Mouse (Mus musculus): ENCODE results near the gene Iqcf4. TPM values are rescaled to one million over a fixed set of nuclear protein-coding genes. Genes with fewer than 3 reads are reported as not detected.

The Iqcf4 gene
- polyA plus RNA-seq, 1 experiment = not detected

DNA sequence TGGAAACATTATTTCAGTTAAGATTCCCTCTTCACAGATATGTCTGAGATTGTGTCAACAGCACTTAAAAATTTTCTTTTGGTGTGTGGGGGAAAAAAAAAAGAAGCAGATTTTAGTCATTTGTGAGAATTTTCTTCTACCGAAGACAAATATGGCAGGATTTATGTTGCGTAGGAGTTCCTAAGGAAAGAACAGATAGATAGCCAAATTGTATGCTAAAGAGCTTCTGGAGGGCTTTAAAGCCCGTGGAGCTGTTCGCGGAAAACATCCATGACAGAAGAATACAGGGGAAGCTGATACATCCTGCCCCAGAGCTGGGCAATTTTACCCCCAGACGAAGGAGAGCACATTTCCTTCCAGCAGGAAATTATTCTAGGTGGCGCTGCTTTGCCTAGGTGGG, 9.2 kb upstream of the Iqcf4 start:
- no peaks in the 10 kb centered on the region for H3K27me3 ChIP-seq (ENCODE audit: control insufficient read depth, insufficient read depth, low read length, poor library complexity, severe bottlenecking)
- no peak overlapping the region for H3K9ac ChIP-seq (ENCODE audit: low read depth, poor library complexity, severe bottlenecking)
- H3K4me3 ChIP-seq (ENCODE audit: low read depth, low read length) = no peak overlapping the region
- TF ChIP-seq EP300 (IDR thresholded peaks at IDR 0.05; ENCODE audit: insufficient read depth, low read depth, low read length) (no peak), POLR2A (IDR thresholded peaks at IDR 0.05; ENCODE audit: insufficient read depth, low read length) (no peak), CTCF (IDR thresholded peaks at IDR 0.05; ENCODE audit: low read depth, low read length) (peak; percentile 16)
- no peaks in the 10 kb centered on the region for H3K36me3 ChIP-seq (ENCODE audit: control insufficient read depth, insufficient read depth, low read length, poor library complexity, severe bottlenecking)
- H3K27ac ChIP-seq (ENCODE audit: insufficient read depth, low read length) = no peak overlapping the region
- H3K4me1 ChIP-seq (ENCODE audit: control insufficient read depth, insufficient read depth, low read length) = no peaks in the 10 kb centered on the region
- 0 out of 2 replicates have a peak, but pooled peaks cover 3% of the 10 kb centered on the region for H3K9me3 ChIP-seq (replicated peaks; ENCODE audit: control insufficient read depth, insufficient read depth, low read length, poor library complexity, severe bottlenecking)

- no peak overlapping the region for H3K9ac ChIP-seq (ENCODE audit: low read depth, poor library complexity, severe bottlenecking)
- TF ChIP-seq CTCF (IDR thresholded peaks at IDR 0.05; ENCODE audit: low read depth, low read length) = no peak
- TF ChIP-seq EP300 (IDR thresholded peaks at IDR 0.05; ENCODE audit: insufficient read depth, low read depth, low read length) = no peak
- no peak for TF ChIP-seq POLR2A (IDR thresholded peaks at IDR 0.05; ENCODE audit: insufficient read depth, low read length)
Measured at GRCm38 (mm10) chr9:106576112-106576511, 5.3 kb upstream of the Iqcf4 start.

DNA sequence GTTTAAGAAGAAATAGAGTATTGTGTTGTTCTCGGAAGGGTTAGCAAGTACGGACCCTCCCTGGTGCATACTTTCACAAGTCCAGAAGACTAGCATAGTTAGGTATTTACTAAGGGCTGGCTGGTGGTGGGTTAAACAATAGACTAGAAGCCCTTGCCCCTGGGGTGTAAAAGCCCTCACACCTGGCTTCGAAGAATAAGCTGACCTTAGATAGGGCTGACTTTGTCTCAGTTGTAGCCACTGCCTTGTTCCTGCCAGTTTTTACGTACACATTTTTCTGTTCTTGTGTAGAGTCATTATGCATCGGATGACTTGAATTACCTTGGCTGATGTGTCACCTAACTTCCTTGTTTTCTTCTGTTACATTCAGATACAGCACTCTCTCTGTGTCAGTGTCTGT, 2.6 kb upstream of the Iqcf4 start:
- Histone ChIP-seq H3K9ac (ENCODE audit: low read depth, poor library complexity, severe bottlenecking) (no peak overlapping the region), H3K4me3 (ENCODE audit: low read depth, low read length) (no peak overlapping the region), H3K9me3 (replicated peaks; ENCODE audit: control insufficient read depth, insufficient read depth, low read length, poor library complexity, severe bottlenecking) (no peaks in the 10 kb centered on the region; the same call in 1 of the 2 replicates), H3K27me3 (ENCODE audit: control insufficient read depth, insufficient read depth, low read length, poor library complexity, severe bottlenecking) (no peaks in the 10 kb centered on the region), H3K36me3 (ENCODE audit: control insufficient read depth, insufficient read depth, low read length, poor library complexity, severe bottlenecking) (no peaks in the 10 kb centered on the region), H3K4me1 (ENCODE audit: control insufficient read depth, insufficient read depth, low read length) (no peaks in the 10 kb centered on the region), H3K27ac (ENCODE audit: insufficient read depth, low read length) (no peak overlapping the region)
- no peak for TF ChIP-seq CTCF (IDR thresholded peaks at IDR 0.05; ENCODE audit: low read depth, low read length)
- no peak for TF ChIP-seq EP300 (IDR thresholded peaks at IDR 0.05; ENCODE audit: insufficient read depth, low read depth, low read length)
- TF ChIP-seq POLR2A (IDR thresholded peaks at IDR 0.05; ENCODE audit: insufficient read depth, low read length) = no peak

More at GRCm38 (mm10) chr9:106576112-106576511, 5.3 kb upstream of the Iqcf4 start:
- H3K27ac ChIP-seq (ENCODE audit: insufficient read depth, low read length) = no peak overlapping the region
- H3K27me3 ChIP-seq (ENCODE audit: control insufficient read depth, insufficient read depth, low read length, poor library complexity, severe bottlenecking) = no peaks in the 10 kb centered on the region
- H3K36me3 ChIP-seq (ENCODE audit: control insufficient read depth, insufficient read depth, low read length, poor library complexity, severe bottlenecking) = no peaks in the 10 kb centered on the region
- peaks cover 3% of the 10 kb centered on the region; the same call in 1 of the 2 replicates for H3K9me3 ChIP-seq (replicated peaks; ENCODE audit: control insufficient read depth, insufficient read depth, low read length, poor library complexity, severe bottlenecking)
- no peak overlapping the region for H3K4me3 ChIP-seq (ENCODE audit: low read depth, low read length)
- no peaks in the 10 kb centered on the region for H3K4me1 ChIP-seq (ENCODE audit: control insufficient read depth, insufficient read depth, low read length)

DNA sequence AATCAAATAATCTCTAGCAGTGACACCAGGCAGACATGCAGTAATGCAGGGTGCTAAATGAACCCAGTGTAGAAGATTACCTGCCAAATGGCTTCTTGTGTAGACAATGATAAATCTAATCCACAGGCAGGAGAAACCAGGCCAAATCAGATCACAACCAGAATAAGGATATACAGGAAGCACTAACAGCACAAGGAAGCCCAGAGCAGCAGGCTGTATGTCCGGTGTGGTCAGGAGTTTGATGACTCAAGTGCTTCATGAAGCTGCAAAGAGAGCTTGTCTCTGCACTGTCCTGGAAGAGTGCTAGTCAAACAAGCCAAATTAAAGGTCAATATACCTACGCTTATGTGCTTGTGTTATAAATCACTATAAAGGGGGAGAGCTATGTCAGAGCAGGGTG, 1.4 kb upstream of the Iqcf4 start:
- Histone ChIP-seq H3K27ac (ENCODE audit: insufficient read depth, low read length) (no peak overlapping the region), H3K9ac (ENCODE audit: low read depth, poor library complexity, severe bottlenecking) (no peak overlapping the region), H3K36me3 (ENCODE audit: control insufficient read depth, insufficient read depth, low read length, poor library complexity, severe bottlenecking) (no peaks in the 10 kb centered on the region), H3K4me1 (ENCODE audit: control insufficient read depth, insufficient read depth, low read length) (no peaks in the 10 kb centered on the region), H3K27me3 (ENCODE audit: control insufficient read depth, insufficient read depth, low read length, poor library complexity, severe bottlenecking) (no peaks in the 10 kb centered on the region), H3K4me3 (ENCODE audit: low read depth, low read length) (no peak overlapping the region), H3K9me3 (replicated peaks; ENCODE audit: control insufficient read depth, insufficient read depth, low read length, poor library complexity, severe bottlenecking) (no peaks in the 10 kb centered on the region; the same call in 1 of the 2 replicates)
- TF ChIP-seq EP300 (IDR thresholded peaks at IDR 0.05; ENCODE audit: insufficient read depth, low read depth, low read length) = no peak
- no peak for TF ChIP-seq POLR2A (IDR thresholded peaks at IDR 0.05; ENCODE audit: insufficient read depth, low read length)
- TF ChIP-seq CTCF (IDR thresholded peaks at IDR 0.05; ENCODE audit: low read depth, low read length) = no peak

DNA sequence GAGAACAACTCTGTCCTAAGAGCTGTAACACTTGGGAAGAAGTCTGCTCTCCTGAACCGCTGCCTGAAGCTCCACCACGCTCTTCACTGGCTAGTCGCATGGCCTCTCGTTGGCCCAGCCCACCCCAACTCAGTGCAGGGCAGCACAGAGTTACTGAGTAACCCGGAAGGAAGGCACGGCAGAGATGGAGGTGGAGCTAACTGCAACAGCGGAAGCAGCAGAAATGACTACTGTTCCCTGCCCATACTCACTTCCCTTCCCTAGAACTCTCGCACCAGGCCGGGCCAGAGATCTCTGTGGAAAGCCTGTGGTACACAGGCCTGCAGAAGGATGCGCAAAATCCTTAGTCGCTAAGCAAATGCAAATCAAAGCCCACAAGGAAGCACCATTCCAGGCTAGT, 4.4 kb downstream of the Iqcf4 start:
- H3K27ac ChIP-seq (ENCODE audit: insufficient read depth, low read length) = no peak overlapping the region
- TF ChIP-seq EP300 (IDR thresholded peaks at IDR 0.05; ENCODE audit: insufficient read depth, low read depth, low read length) (no peak), CTCF (IDR thresholded peaks at IDR 0.05; ENCODE audit: low read depth, low read length) (no peak), POLR2A (IDR thresholded peaks at IDR 0.05; ENCODE audit: insufficient read depth, low read length) (no peak)
- no peak overlapping the region for H3K9ac ChIP-seq (ENCODE audit: low read depth, poor library complexity, severe bottlenecking)
- H3K36me3 ChIP-seq (ENCODE audit: control insufficient read depth, insufficient read depth, low read length, poor library complexity, severe bottlenecking) = no peaks in the 10 kb centered on the region
- H3K4me1 ChIP-seq (ENCODE audit: control insufficient read depth, insufficient read depth, low read length) = no peaks in the 10 kb centered on the region
- no peak overlapping the region for H3K4me3 ChIP-seq (ENCODE audit: low read depth, low read length)
- H3K9me3 ChIP-seq (replicated peaks; ENCODE audit: control insufficient read depth, insufficient read depth, low read length, poor library complexity, severe bottlenecking) = no peaks in the 10 kb centered on the region
- H3K27me3 ChIP-seq (ENCODE audit: control insufficient read depth, insufficient read depth, low read length, poor library complexity, severe bottlenecking) = no peaks in the 10 kb centered on the region

- Histone ChIP-seq H3K9me3 (replicated peaks; ENCODE audit: control insufficient read depth, insufficient read depth, low read length, poor library complexity, severe bottlenecking) (no peaks in the 10 kb centered on the region), H3K9ac (ENCODE audit: low read depth, poor library complexity, severe bottlenecking) (no peak overlapping the region), H3K36me3 (ENCODE audit: control insufficient read depth, insufficient read depth, low read length, poor library complexity, severe bottlenecking) (no peaks in the 10 kb centered on the region), H3K27me3 (ENCODE audit: control insufficient read depth, insufficient read depth, low read length, poor library complexity, severe bottlenecking) (no peaks in the 10 kb centered on the region), H3K4me1 (ENCODE audit: control insufficient read depth, insufficient read depth, low read length) (no peaks in the 10 kb centered on the region), H3K27ac (ENCODE audit: insufficient read depth, low read length) (no peak overlapping the region), H3K4me3 (ENCODE audit: low read depth, low read length) (no peak overlapping the region)
- no peak for TF ChIP-seq POLR2A (IDR thresholded peaks at IDR 0.05; ENCODE audit: insufficient read depth, low read length)
- TF ChIP-seq EP300 (IDR thresholded peaks at IDR 0.05; ENCODE audit: insufficient read depth, low read depth, low read length) = no peak
- TF ChIP-seq CTCF (IDR thresholded peaks at IDR 0.05; ENCODE audit: low read depth, low read length) = no peak
Measured at GRCm38 (mm10) chr9:106564025-106564424, 6.8 kb downstream of the Iqcf4 start.
